Mouse (Mus musculus) heart, adult 2 months (tissue): ENCODE results near the gene Unc79.

Source experiments
- CTCF ChIP-seq: fragments of 200-600 bp; IDR thresholded peaks from 2 replicates; pipeline ENCODE4 v1.8.1; 2022; ENCODE audit warnings: antibody characterized with exemption, mild to moderate bottlenecking, moderate library complexity
- EP300 ChIP-seq: fragments of 200-500 bp; IDR thresholded peaks from 2 replicates; pipeline ENCODE4 v1.6.1; 2011; ENCODE audit warnings: low read depth, low read length, control low read depth; ENCODE audit not compliant: insufficient read depth
- POLR2A ChIP-seq: fragments of 200-500 bp; IDR thresholded peaks from 2 replicates; pipeline ENCODE4 v1.6.1; 2011; ENCODE audit warnings: mild to moderate bottlenecking, low read depth, low read length, control low read depth; ENCODE audit not compliant: insufficient read depth

GRCm38 (mm10) chr12:102935892-102936291, 12.8 kb upstream of the Unc79 start:
- TF ChIP-seq POLR2A = no peak
- TF ChIP-seq EP300 = no peak
- TF ChIP-seq CTCF = no peak
